Mouse (Mus musculus) urinary bladder, postnatal 25 days (tissue): Measurements from ENCODE around the gene Tex19.1.
A peak's percentile ranks its signal among the peaks of the same experiment; 100 is the strongest.

ENCODE experiments used
- DNase-seq: peaks from one replicate; pipeline ENCODE4 v3.0.0; 2022; ENCODE audit warnings: low spot score

The Tex19.1 gene

GRCm38 (mm10) chr11:121143325-121144015 lies 2.5 kb upstream of the Tex19.1 start:
- DNase-seq, result no peak

GRCm38 (mm10) chr11:121148193-121148592 lies 2.2 kb downstream of the Tex19.1 start:
- no peak for DNase-seq

- DNase-seq, result no peak
Measured at GRCm38 (mm10) chr11:121154203-121154602, 8.3 kb downstream of the Tex19.1 start.

GRCm38 (mm10) chr11:121156411-121156891 lies 10.5 kb downstream of the Tex19.1 start:
- DNase-seq, result no peak

- DNase-seq, result no peak
Measured at GRCm38 (mm10) chr11:121159971-121160370, 14.0 kb downstream of the Tex19.1 start, which contains the start of gene Uts2r. Gene Uts2r (plus strand): TSS chr11:121160271.

GRCm38 (mm10) chr11:121160636-121161346 lies 14.8 kb downstream of the Tex19.1 start:
- DNase-seq, result no peak

- DNase-seq, result no peak
Measured at GRCm38 (mm10) chr11:121163751-121164150, 17.8 kb downstream of the Tex19.1 start.

- DNase-seq, result no peak
Measured at GRCm38 (mm10) chr11:121173203-121173602, 27.3 kb downstream of the Tex19.1 start.

GRCm38 (mm10) chr11:121174234-121174633 lies 28.3 kb downstream of the Tex19.1 start:
- DNase-seq, result no peak

GRCm38 (mm10) chr11:121176285-121177270 lies 30.6 kb downstream of the Tex19.1 start:
- peak; percentile 60 for DNase-seq

GRCm38 (mm10) chr11:121189681-121190080 lies 43.7 kb downstream of the Tex19.1 start:
- DNase-seq, result no peak

- no peak for DNase-seq
Measured at GRCm38 (mm10) chr11:121192742-121193141, 46.8 kb downstream of the Tex19.1 start.

- DNase-seq, result no peak
Measured at GRCm38 (mm10) chr11:121193415-121193814, 47.5 kb downstream of the Tex19.1 start.
